Mouse (Mus musculus) C2C12 (cell line): ENCODE results near the gene Armc9.

Experiments
- CEBPB ChIP-seq: IDR thresholded peaks from one replicate; pipeline ENCODE4 v1.6.1; 2011; ENCODE audit warnings: low read depth, mild to moderate bottlenecking, control low read depth, moderate library complexity
- CTCF ChIP-seq: IDR thresholded peaks from one replicate; pipeline ENCODE4 v1.5.1; 2011; ENCODE audit not compliant: control insufficient read depth, insufficient read depth, insufficient read length
- MAX ChIP-seq: IDR thresholded peaks from one replicate; pipeline ENCODE4 v1.6.1; 2011; ENCODE audit warnings: mild to moderate bottlenecking, control low read depth
- MYOD1 ChIP-seq: IDR thresholded peaks from one replicate; pipeline ENCODE4 v1.6.1; 2011; ENCODE audit warnings: low read depth; ENCODE audit not compliant: control insufficient read depth, insufficient read length
- USF1 ChIP-seq: IDR thresholded peaks from one replicate; pipeline ENCODE4 v1.6.1; 2011; ENCODE audit warnings: low read depth, mild to moderate bottlenecking, control low read depth, moderate library complexity

DNA sequence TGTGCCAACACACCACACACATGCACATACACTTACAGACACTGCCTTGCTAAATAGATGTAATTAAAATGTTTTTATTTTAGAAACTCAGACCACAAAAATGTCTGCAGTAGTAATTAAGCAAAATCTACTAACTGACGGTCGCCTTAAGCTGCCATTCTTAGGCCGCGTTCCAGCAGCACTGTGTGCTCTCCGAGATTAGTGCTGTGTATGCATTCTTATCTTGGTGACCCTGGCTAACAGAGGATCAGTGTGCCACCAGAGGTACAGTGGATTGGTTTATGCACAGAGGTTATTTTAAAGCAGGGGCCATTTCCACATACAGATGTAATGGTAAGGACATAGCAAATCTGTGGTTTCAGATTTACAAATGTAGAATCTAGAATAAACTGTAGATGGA is 6.5 kb downstream of the Armc9 start:
- TF ChIP-seq CTCF = no peak
- no peak for TF ChIP-seq MYOD1
- TF ChIP-seq USF1 = no peak
- no peak for TF ChIP-seq MAX
- TF ChIP-seq CEBPB = no peak
